Mouse (Mus musculus): ENCODE measurements around the gene Bicdl2. TPM values are rescaled to one million over a fixed set of nuclear protein-coding genes. Genes with fewer than 3 reads are reported as not detected.

Gene Bicdl2
- polyA plus RNA-seq, 1 experiment from 2014 or later = 0.22 TPM

DNA sequence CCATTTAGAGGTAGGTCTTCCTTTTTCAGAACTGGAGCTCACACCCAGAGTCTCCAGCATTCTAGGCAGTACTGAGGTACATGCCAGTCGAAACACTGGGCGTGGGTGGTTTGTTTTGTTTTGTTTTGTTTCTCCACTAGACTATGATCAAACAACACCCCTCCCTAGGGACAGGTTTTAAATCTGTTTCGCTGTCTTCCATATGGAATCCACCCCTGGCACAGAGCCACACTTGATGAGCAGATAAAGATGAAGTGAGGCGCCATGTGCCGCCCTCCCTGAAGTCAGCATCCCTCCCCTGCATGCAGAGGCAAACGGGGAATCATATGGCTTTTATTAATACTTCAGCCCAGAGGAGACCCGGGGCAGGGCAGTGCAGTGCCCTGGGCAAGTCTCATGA lies 44.4 kb downstream of the Bicdl2 start:
- H3K27me3 ChIP-seq = no peaks in the 10 kb centered on the region
- DNase-seq (ENCODE audit: low read depth, low spot score) (no peak), ATAC-seq (no peak)
- in situ Hi-C loops (cut with MboI; ENCODE audit: low pct_unique_long_range_greater_than_20kb) = loop anchor here (5.0 kb wide), 2 partner anchors 42 to 137 kb away; partner anchors contain the start of gene Bicdl2
- ChIA-PET CTCF (no interaction called here), POLR2A (no interaction called here)
- TF ChIP-seq CTCF (IDR thresholded peaks at IDR 0.05) = no peak

DNA sequence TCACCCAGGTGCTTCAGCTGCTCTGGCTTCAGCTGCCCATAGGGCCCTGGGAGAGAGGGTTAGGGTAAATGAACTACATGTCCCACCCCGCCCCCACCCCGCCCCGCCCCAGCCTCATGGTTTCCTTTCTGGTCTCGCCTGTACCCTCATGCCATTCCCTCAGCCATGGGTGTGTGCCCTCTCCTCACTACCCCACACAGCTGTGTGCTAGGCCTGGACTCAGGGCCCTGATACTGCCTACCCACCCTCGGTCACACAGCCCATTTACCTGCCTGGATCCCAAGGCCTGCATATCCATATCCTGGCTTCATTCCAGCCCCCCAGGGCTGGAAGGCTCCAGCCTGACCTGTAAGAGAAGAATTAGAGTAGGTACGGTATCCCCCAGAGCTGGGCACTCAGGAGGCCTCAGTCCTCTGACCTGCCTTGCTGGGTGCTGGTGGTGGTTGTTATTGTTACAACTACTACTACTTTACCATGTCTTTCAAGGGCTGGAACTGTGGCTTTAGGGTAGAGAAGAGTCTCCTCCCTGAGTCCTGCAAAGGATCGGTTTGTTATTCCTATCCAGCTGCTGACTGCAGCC lies 45.3 kb downstream of the Bicdl2 start:
- no peaks in the 10 kb centered on the region for H3K27me3 ChIP-seq
- CTCF ChIA-PET = interaction anchor here (0.7 to 2.2 kb wide), 21 partner anchors 9 to 141 kb away, joined by 3 to 21 read pairs (median 5); partner anchors contain the start of genes 1520401A03Rik, Bicdl2, Cldn9 and Pkmyt1
- ATAC-seq = no peak
- DNase-seq (ENCODE audit: low read depth, low spot score) = no peak
- no peak for TF ChIP-seq CTCF (IDR thresholded peaks at IDR 0.05)
- in situ Hi-C loops (cut with MboI; ENCODE audit: low pct_unique_long_range_greater_than_20kb) = no loop called here
- POLR2A ChIA-PET = interaction anchor here (1.1 kb wide), 1 partner anchor 11 kb away, joined by 3 read pairs; no protein-coding TSS in a partner anchor

GRCm38 (mm10) chr17:23706212-23706611 lies 45.9 kb downstream of the Bicdl2 start:
- ChIA-PET POLR2A (interaction anchor here (1.1 kb wide), 1 partner anchor 10 kb away, joined by 3 read pairs; no protein-coding TSS in a partner anchor), CTCF (interaction anchor here (0.7 to 2.2 kb wide), 23 partner anchors 10 to 142 kb away, joined by 3 to 21 read pairs (median 4); partner anchors contain the start of genes 1520401A03Rik, Bicdl2, Cldn9 and Pkmyt1)
- no peaks in the 10 kb centered on the region for H3K27me3 ChIP-seq
- DNase-seq (ENCODE audit: low read depth, low spot score) (no peak), ATAC-seq (peak; percentile 76)
- in situ Hi-C loops (cut with MboI; ENCODE audit: low pct_unique_long_range_greater_than_20kb) = no loop called here
- TF ChIP-seq CTCF (IDR thresholded peaks at IDR 0.05) = peak; percentile 96

GRCm38 (mm10) chr17:23717003-23717402 lies 56.7 kb downstream of the Bicdl2 start:
- CTCF ChIA-PET = interaction anchor here (3.8 kb wide), 1 partner anchor 11 kb away, joined by 11 read pairs; no protein-coding TSS in a partner anchor
- in situ Hi-C loops (cut with MboI; ENCODE audit: low pct_unique_long_range_greater_than_20kb) = no loop called here
- no peak for ATAC-seq
- H3K27me3 ChIP-seq = peaks cover 12% of the 10 kb centered on the region
- DNase-seq (ENCODE audit: low read depth, low spot score) = no peak
- POLR2A ChIA-PET = interaction anchor here (1.3 kb wide), 1 partner anchor 11 kb away, joined by 3 read pairs; no protein-coding TSS in a partner anchor
- TF ChIP-seq CTCF (IDR thresholded peaks at IDR 0.05) = no peak

Other genes starting within 250 kb of the Bicdl2 start
- not detected for gene Vmn2r117, start 180.8 kb upstream of the Bicdl2 start, polyA plus RNA-seq (2021)
- 8.6 TPM for gene Zfp213, start 96.3 kb upstream of the Bicdl2 start, polyA plus RNA-seq (2021)
- 6.8 TPM for gene Zfp13, start 61.0 kb upstream of the Bicdl2 start, polyA plus RNA-seq (2021)
- gene Zscan10, start 59.6 kb upstream of the Bicdl2 start, polyA plus RNA-seq (2021) = not detected
- not detected for gene Mmp25, start 15.2 kb upstream of the Bicdl2 start, polyA plus RNA-seq (2021)
- 261 TPM for gene Hcfc1r1, start 13.1 kb downstream of the Bicdl2 start, polyA plus RNA-seq (2021)
- 32.9 TPM for gene Thoc6, start 13.4 kb downstream of the Bicdl2 start, polyA plus RNA-seq (2021)
- 421 TPM for gene Tnfrsf12a, start 17.0 kb downstream of the Bicdl2 start, polyA plus RNA-seq (2021)
- not detected for gene Cldn6, start 18.7 kb downstream of the Bicdl2 start, polyA plus RNA-seq (2021)
- gene Cldn9, start 23.5 kb downstream of the Bicdl2 start, polyA plus RNA-seq (2021) = 0.05 TPM
- gene 1520401A03Rik, start 62.3 kb downstream of the Bicdl2 start, polyA plus RNA-seq (2021) = not detected
- gene Pkmyt1, start 65.8 kb downstream of the Bicdl2 start, polyA plus RNA-seq (2021) = 13.3 TPM
- 7.3 TPM for gene Paqr4, start 80.4 kb downstream of the Bicdl2 start, polyA plus RNA-seq (2021)
- not detected for gene Kremen2, start 85.3 kb downstream of the Bicdl2 start, polyA plus RNA-seq (2021)
- 96.0 TPM for gene Flywch1, start 111.1 kb downstream of the Bicdl2 start, polyA plus RNA-seq (2021)
- 7.9 TPM for gene Flywch2, start 125.6 kb downstream of the Bicdl2 start, polyA plus RNA-seq (2021)
- gene Srrm2, start 130.0 kb downstream of the Bicdl2 start, polyA plus RNA-seq (2021) = 314 TPM
- gene Elob, start 168.6 kb downstream of the Bicdl2 start, polyA plus RNA-seq (2021) = 610 TPM
- gene Prss33, start 175.6 kb downstream of the Bicdl2 start, polyA plus RNA-seq (2021) = not detected
- gene Prss32, start 183.3 kb downstream of the Bicdl2 start, polyA plus RNA-seq (2021) = 0.45 TPM
- gene Prss41, start 183.7 kb downstream of the Bicdl2 start, polyA plus RNA-seq (2021) = 0.35 TPM
- gene Prss21, start 207.6 kb downstream of the Bicdl2 start, polyA plus RNA-seq (2021) = not detected
- gene Dcpp1, start 220.4 kb downstream of the Bicdl2 start, polyA plus RNA-seq (2021) = not detected
- gene Dcpp2, start 220.4 kb downstream of the Bicdl2 start, polyA plus RNA-seq (2021) = not detected